Mouse (Mus musculus): ENCODE results near the gene N4bp2.
"Not testable (repeated sequence)": the region's sequence is repeated elsewhere in the genome, so short reads cannot be mapped to it uniquely, and the experiment has no call there.

- not testable (repeated sequence) for TF ChIP-seq GATA1 (IDR thresholded peaks at IDR 0.05; ENCODE audit: borderline replicate concordance, low read length); FLI1 (IDR thresholded peaks at IDR 0.05; ENCODE audit: low read length)
Observed at GRCm38 (mm10) chr5:65778986-65779385, 15.7 kb downstream of the N4bp2 start.

Data from megakaryocyte, embryonic 14.5 days (primary cell).